Comparison of ENCODE assay signal across 8 mouse cellular contexts in genomic region chr10:91170143-91170941, GRCm38 (mm10). TPM values are rescaled to one million over a fixed set of nuclear protein-coding genes. Genes with fewer than 3 reads are reported as not detected.
A peak's percentile ranks its signal among the peaks of the same experiment; 100 is the strongest.
DNase-seq lines count a peak whose midpoint lies in the region; ATAC-seq and TF ChIP-seq lines count a peak whose summit lies in the region.

No protein-coding gene starts in this region.

- H3K4me1 ChIP-seq in cerebellum, adult 2 months (ENCODE audit: control insufficient read depth, insufficient read depth, low read length), result no peaks in the 10 kb centered on the region; the same call in 1 of the 2 replicates

- 0 out of 2 replicates have a peak, but pooled peaks have one; percentile 32 for TF ChIP-seq POLR2A in cerebellum, adult 2 months (IDR thresholded peaks at IDR 0.05; ENCODE audit: borderline replicate concordance, insufficient read depth, low read length)

- TF ChIP-seq CTCF in cerebellum, adult 2 months (IDR thresholded peaks at IDR 0.05; ENCODE audit: borderline replicate concordance, insufficient read depth, low read depth, low read length), result peak; percentile 76

- peak; percentile 69 for DNase-seq in MEL-GATA-1-ER (ENCODE audit: extremely low read depth, low read depth)
- peak; percentile 86 to 89 for DNase-seq in cerebellum, adult 2 months
- DNase-seq in forelimb bud, embryonic 11.5 days (ENCODE audit: low read depth, low spot score), result peak; percentile 94
- peak; percentile 82 to 88 for DNase-seq in layer of hippocampus, postnatal 14 days (ENCODE audit: low spot score in 2 of 2)
- DNase-seq in lung, postnatal 36 days, result peak; percentile 91
- DNase-seq in retina, postnatal 1 day, result peak; percentile 95
- DNase-seq in thymus, postnatal 4 days, result peak; percentile 94

- WGBS in cerebellum, adult 2 months, result under 1% methylated on average over 49 of the region's 50 CpGs

- no peaks in the 10 kb centered on the region for H3K27me3 ChIP-seq in cerebellum, adult 2 months (ENCODE audit: control insufficient read depth, insufficient read depth, low read length)

- H3K27ac ChIP-seq in cerebellum, adult 2 months (ENCODE audit: insufficient read depth, low read length), result peak overlapping the region; percentile 98

- ATAC-seq in hematopoietic stem cell, adult 5-6 weeks (replicated peaks in 1 of 2; ENCODE audit: insufficient read depth in 1 of 2, low FRiP score in 2 of 2, low TSS enrichment in 1 of 2, low read depth in 1 of 2, poor library complexity in 2 of 2, severe bottlenecking in 2 of 2), result peak; percentile 69 to 71

- peak overlapping the region; percentile 82 for H3K4me3 ChIP-seq in cerebellum, adult 2 months (replicated peaks; ENCODE audit: insufficient read depth, low read depth, low read length)

RNA-seq across cellular contexts. Expression of gene Tmpo, which starts 10.8 kb away (rescaled TPM):
- polyA plus RNA-seq in cerebellum, adult 2 months (2012; rRNA removed), result 47.5 and 49.8 TPM in 2 replicates
- total RNA-seq in hematopoietic stem cell, adult 5-6 weeks (2017), result 447 and 595 TPM in 2 replicates
- total RNA-seq in layer of hippocampus, postnatal 14 days (2021), result 10 to 100 TPM; 29.6 to 38.5 TPM

RNA-seq across cellular contexts. Expression of gene Slc25a3, which starts 46.5 kb away (rescaled TPM):
- polyA plus RNA-seq in cerebellum, adult 2 months (2012; rRNA removed), result 772 and 804 TPM in 2 replicates
- 243 and 260 TPM in 2 replicates for total RNA-seq in hematopoietic stem cell, adult 5-6 weeks (2017)
- 100 to 1,000 TPM; 567 to 579 TPM for total RNA-seq in layer of hippocampus, postnatal 14 days (2021)

Comparison
In these comparisons a context has a peak if more than half of its experiments do, and no peak if none do; other contexts are left out.
1. Peak in every context shown above with its lines: DNase-seq, ATAC-seq, H3K4me3 ChIP-seq and H3K27ac ChIP-seq.
2. RNA of gene Tmpo, which starts 10.8 kb away (total RNA-seq): 447 to 595 TPM in hematopoietic stem cell, adult 5-6 weeks; 29.6 to 38.5 TPM in layer of hippocampus, postnatal 14 days; every median in the first group is over 10 times any median in the second.